Mouse (Mus musculus) hindbrain, embryonic 16.5 days (tissue): ENCODE results near the gene Smarcd2. TPM values are rescaled to one million over a fixed set of nuclear protein-coding genes. Genes with fewer than 3 reads are reported as not detected.
A peak's percentile ranks its signal among the peaks of the same experiment; 100 is the strongest.

Experiments
- ATAC-seq: fragments of 200-750 bp; cut with Nextera tagmentation; 2 replicates; pipeline ENCODE4 v1.8.0; 2017; ENCODE audit warnings: moderate TSS enrichment, moderate library complexity
- H3K27ac ChIP-seq: fragments of 300-500 bp; sonication (generic); 2 replicates; pipeline ENCODE4 v1.5.1; 2014; ENCODE audit warnings: low read depth, mild to moderate bottlenecking, control low read depth, low read length, moderate library complexity
- H3K27me3 ChIP-seq: fragments of 300-500 bp; sonication (generic); replicated peaks from 2 replicates; pipeline ENCODE4 v1.6.1; 2014; ENCODE audit warnings: low read length; ENCODE audit not compliant: control insufficient read depth, insufficient read depth
- H3K36me3 ChIP-seq: fragments of 300-500 bp; sonication (generic); 2 replicates; pipeline ENCODE4 v1.6.1; 2014; ENCODE audit warnings: mild to moderate bottlenecking, low read length, moderate library complexity, mixed read lengths; ENCODE audit not compliant: control insufficient read depth, insufficient read depth
- H3K4me1 ChIP-seq: fragments of 300-500 bp; sonication (generic); 2 replicates; pipeline ENCODE4 v1.6.1; 2014; ENCODE audit warnings: low read depth, low read length; ENCODE audit not compliant: control insufficient read depth, insufficient read depth
- H3K4me2 ChIP-seq: fragments of 300-500 bp; sonication (generic); 2 replicates; pipeline ENCODE4 v1.6.1; 2014; ENCODE audit warnings: mild to moderate bottlenecking, low read length, control low read depth, moderate library complexity
- H3K4me3 ChIP-seq: fragments of 300-500 bp; sonication (generic); 2 replicates; pipeline ENCODE4 v1.5.1; 2014; ENCODE audit warnings: mild to moderate bottlenecking, low read length, control low read depth, moderate library complexity
- H3K9ac ChIP-seq: fragments of 300-500 bp; sonication (generic); 2 replicates; pipeline ENCODE4 v1.6.1; 2014; ENCODE audit warnings: low read depth, mild to moderate bottlenecking, control low read depth, low read length, moderate library complexity
- H3K9me3 ChIP-seq: fragments of 300-500 bp; sonication (generic); 2 replicates; pipeline ENCODE4 v1.6.1; 2014; ENCODE audit warnings: mild to moderate bottlenecking, low read length, moderate library complexity; ENCODE audit not compliant: control insufficient read depth
- WGBS: fragments of 180-500 bp; shearing (Covaris S2); extraction: QIAGEN DNeasy Blood & Tissue Kit; methylation state at CpG from one replicate; pipeline ENCODE4 v1.1.7; 2014; 5-methylcytosine and 5-hydroxymethylcytosine counted together
- polyA plus RNA-seq: library from polyadenylated mRNA; unstranded; fragments of >200 nt; fragmentation: Nextera tagmentation; extraction: Ambion mirVana; gene quantifications from 2 replicates; pipeline ENCODE4 v1.2.1, GENCODE M21; 2015

Smarcd2 gene
- polyA plus RNA-seq, 1 experiment from 2014 or later = 9.6 TPM

DNA sequence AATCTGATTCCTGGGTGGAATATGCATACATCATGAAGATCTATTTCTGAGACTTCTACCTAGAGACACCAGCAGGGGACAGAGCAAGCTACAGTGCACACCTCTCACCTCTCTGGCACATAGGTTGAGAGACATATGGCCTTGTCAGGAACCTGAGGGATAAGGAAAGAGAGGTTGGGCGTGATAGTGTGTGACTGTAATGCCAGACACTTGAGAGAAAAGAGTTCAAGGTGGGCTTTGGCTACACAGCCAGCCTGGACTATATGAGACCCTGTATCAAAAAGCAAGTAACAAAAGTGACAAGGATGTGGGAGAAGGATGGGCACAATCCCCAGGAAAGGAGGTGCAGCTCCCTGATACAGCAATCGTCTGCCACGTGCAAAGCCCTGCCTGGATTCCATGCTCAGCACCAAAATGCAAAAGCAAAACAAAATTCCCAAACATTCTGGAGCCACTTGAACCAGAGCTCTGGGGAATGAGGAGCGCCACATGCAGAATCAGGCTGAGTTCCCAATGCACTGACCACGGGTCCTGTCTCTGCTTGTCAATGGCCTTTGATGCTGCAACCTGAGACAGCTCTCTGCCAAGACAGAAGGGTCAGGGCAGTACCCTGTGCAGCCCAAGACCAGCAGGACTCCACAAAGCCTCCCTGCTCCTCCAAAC is 1.5 kb downstream of the Smarcd2 start:
- Histone ChIP-seq H3K36me3 (peaks cover 5% of the 10 kb centered on the region), H3K4me3 (peak overlapping the region; percentile 95), H3K27ac (peak overlapping the region; percentile 41; the same call in 1 of the 2 replicates), H3K9me3 (no peaks in the 10 kb centered on the region), H3K9ac (peak overlapping the region; percentile 95), H3K4me1 (peaks cover 25% of the 10 kb centered on the region), H3K27me3 (no peaks in the 10 kb centered on the region), H3K4me2 (peak overlapping the region; percentile 85)
- WGBS = 43% methylated on average over 5 of the region's 5 CpGs
- ATAC-seq = no peak

DNA sequence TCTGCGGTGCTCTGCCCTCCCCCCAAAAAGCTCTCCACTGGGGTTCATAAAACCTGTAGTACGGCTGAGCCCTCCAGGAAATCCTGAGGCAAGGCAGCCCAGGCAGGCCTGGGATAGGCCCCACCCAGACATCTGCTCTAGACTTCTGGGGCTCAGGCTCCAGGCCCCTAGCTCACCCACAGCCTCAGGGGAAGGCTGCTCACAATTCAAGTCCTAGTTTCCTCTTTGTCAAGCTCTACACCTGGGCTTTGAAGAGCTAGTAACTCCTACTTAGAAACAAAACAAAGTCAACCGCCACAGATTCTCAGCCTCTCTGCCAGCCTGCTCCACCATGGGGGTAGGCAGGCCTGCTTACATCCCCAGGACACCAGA is 3.7 kb downstream of the Smarcd2 start:
- WGBS = 33% methylated on average over 3 of the region's 3 CpGs
- H3K9ac ChIP-seq = peak overlapping the region; percentile 41
- H3K4me1 ChIP-seq = peaks cover 23% of the 10 kb centered on the region

GRCm38 (mm10) chr11:106268326-106269059 is 4.3 kb downstream of the Smarcd2 start:
- Histone ChIP-seq H3K4me2 (peak overlapping the region; percentile 31; the same call in 1 of the 2 replicates), H3K9ac (peak overlapping the region; percentile 41)
- 36% methylated on average over 8 of the region's 8 CpGs for WGBS

More for the DNA sequence above, 3.7 kb downstream of the Smarcd2 start:
- Histone ChIP-seq H3K4me2 (peak overlapping the region; percentile 31; the same call in 1 of the 2 replicates), H3K36me3 (peaks cover 27% of the 10 kb centered on the region), H3K9me3 (no peaks in the 10 kb centered on the region), H3K4me3 (no peak overlapping the region), H3K27ac (peak overlapping the region; percentile 76), H3K27me3 (no peaks in the 10 kb centered on the region)
- no peak for ATAC-seq

GRCm38 (mm10) chr11:106267871-106268270 is 4.9 kb downstream of the Smarcd2 start:
- Histone ChIP-seq H3K27me3 (no peaks in the 10 kb centered on the region), H3K36me3 (peaks cover 38% of the 10 kb centered on the region), H3K27ac (peak overlapping the region; percentile 76), H3K9ac (no peak overlapping the region), H3K9me3 (no peaks in the 10 kb centered on the region), H3K4me2 (no peak overlapping the region; the same call in 1 of the 2 replicates), H3K4me1 (peaks cover 23% of the 10 kb centered on the region), H3K4me3 (no peak overlapping the region)
- WGBS = 58% methylated on average over 5 of the region's 5 CpGs
- ATAC-seq = no peak

More at GRCm38 (mm10) chr11:106268326-106269059, 4.3 kb downstream of the Smarcd2 start:
- no peaks in the 10 kb centered on the region for H3K9me3 ChIP-seq
- no peak overlapping the region for H3K4me3 ChIP-seq
- no peak for ATAC-seq
- H3K36me3 ChIP-seq = peaks cover 32% of the 10 kb centered on the region
- H3K27me3 ChIP-seq = no peaks in the 10 kb centered on the region
- peaks cover 23% of the 10 kb centered on the region for H3K4me1 ChIP-seq
- peak overlapping the region; percentile 76 for H3K27ac ChIP-seq

DNA sequence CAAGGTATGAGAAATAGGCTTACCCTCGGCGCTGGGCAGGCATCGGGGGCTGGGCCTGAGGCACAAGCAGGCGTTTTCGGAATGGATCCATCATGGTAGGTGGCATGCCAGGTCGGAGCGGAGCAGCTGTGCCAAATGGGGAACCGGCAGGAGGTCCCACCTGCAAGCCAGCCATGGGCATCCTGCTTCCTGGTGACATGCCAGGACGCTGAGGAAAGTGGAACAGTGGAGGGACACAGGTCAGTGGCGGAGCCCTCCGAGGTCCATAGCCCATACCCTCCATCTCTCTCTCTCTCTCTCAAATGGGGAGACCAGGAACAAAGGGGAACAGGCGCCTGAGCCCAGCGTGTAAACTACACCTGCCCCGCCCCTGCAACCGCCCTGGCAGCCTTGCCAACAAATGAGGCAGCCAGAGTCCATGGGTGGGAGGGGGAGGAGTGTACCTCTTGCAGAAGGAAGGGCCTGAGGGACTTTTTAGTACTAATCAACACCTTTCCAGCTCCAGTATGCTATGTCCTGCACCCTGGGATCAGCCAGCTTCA is 5.4 kb downstream of the Smarcd2 start:
- WGBS = 61% methylated on average over 15 of the region's 15 CpGs
- Histone ChIP-seq H3K4me1 (peaks cover 23% of the 10 kb centered on the region), H3K4me2 (peak overlapping the region; percentile 17), H3K36me3 (peaks cover 43% of the 10 kb centered on the region), H3K9me3 (no peaks in the 10 kb centered on the region), H3K27ac (peak overlapping the region; percentile 35; the same call in 1 of the 2 replicates), H3K9ac (no peak overlapping the region), H3K4me3 (0 out of 2 replicates have a peak overlapping the region, but pooled peaks have one; percentile 2), H3K27me3 (no peaks in the 10 kb centered on the region)
- ATAC-seq = no peak

- no peaks in the 10 kb centered on the region for H3K9me3 ChIP-seq
- no peak overlapping the region for H3K9ac ChIP-seq
- H3K4me3 ChIP-seq = no peak overlapping the region
- H3K4me1 ChIP-seq = peaks cover 20% of the 10 kb centered on the region
- H3K4me2 ChIP-seq = no peak overlapping the region
- 92% methylated on average over 10 of the region's 10 CpGs for WGBS
- ATAC-seq = no peak
- peaks cover 47% of the 10 kb centered on the region for H3K36me3 ChIP-seq
- H3K27me3 ChIP-seq = no peaks in the 10 kb centered on the region
- H3K27ac ChIP-seq = no peak overlapping the region
These were observed 6.3 kb downstream of the Smarcd2 start for GRCm38 (mm10) chr11:106266431-106266830.

DNA sequence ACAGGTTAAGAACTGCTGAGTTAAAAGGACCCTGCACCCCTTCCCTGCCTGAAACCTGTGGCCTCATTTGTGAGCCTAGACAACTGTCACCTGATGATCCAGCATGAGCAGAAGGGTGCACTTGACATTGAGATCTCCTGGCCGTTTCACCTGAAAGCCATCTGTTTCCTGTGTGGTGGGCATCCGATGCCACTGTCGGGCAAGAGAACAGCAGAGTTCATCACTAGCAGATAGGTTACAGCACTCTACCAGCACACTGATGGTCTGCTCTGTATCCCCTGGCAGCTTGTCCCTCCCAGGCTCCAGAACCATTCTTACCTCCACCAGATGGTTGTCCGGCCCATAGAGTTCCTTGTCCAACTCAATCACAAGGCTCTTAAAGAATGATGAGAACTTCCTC is 7.2 kb downstream of the Smarcd2 start:
- ATAC-seq = no peak
- Histone ChIP-seq H3K4me3 (no peak overlapping the region), H3K27ac (no peak overlapping the region), H3K36me3 (peaks cover 49% of the 10 kb centered on the region), H3K9ac (no peak overlapping the region), H3K4me2 (no peak overlapping the region), H3K9me3 (no peaks in the 10 kb centered on the region), H3K27me3 (no peaks in the 10 kb centered on the region), H3K4me1 (peaks cover 15% of the 10 kb centered on the region)
- WGBS = 93% methylated on average over 4 of the region's 4 CpGs

GRCm38 (mm10) chr11:106264988-106265387 is 7.8 kb downstream of the Smarcd2 start:
- no peak for ATAC-seq
- peaks cover 49% of the 10 kb centered on the region for H3K36me3 ChIP-seq

DNA sequence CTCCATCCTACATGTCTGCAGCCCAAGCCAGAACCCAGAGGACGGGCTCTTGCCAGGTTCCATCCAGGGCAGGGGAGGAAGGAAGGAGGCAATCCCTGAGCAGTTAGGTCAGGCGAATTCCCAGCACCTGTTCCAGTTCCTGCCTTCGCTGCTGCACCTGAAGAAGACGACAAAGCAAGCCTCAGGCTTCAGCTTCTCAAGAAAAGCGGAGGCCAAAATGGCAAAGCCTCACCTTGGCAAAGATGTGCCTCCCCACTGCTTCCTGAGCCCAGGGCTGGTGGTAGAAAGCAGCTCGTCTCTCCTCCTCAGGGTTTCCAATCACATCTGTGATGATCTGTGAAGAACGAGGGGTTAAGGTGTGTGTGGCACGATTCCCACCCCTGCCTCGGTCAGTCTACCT is 8.8 kb downstream of the Smarcd2 start:
- no peak for ATAC-seq
- Histone ChIP-seq H3K27me3 (no peaks in the 10 kb centered on the region), H3K27ac (no peak overlapping the region), H3K9ac (no peak overlapping the region), H3K9me3 (no peaks in the 10 kb centered on the region), H3K4me2 (no peak overlapping the region), H3K4me3 (no peak overlapping the region), H3K36me3 (peaks cover 49% of the 10 kb centered on the region), H3K4me1 (peaks cover 11% of the 10 kb centered on the region)
- WGBS = 92% methylated on average over 9 of the region's 9 CpGs

More at GRCm38 (mm10) chr11:106264988-106265387, 7.8 kb downstream of the Smarcd2 start:
- WGBS = 90% methylated on average over 15 of the region's 15 CpGs
- no peak overlapping the region for H3K27ac ChIP-seq
- peaks cover 15% of the 10 kb centered on the region for H3K4me1 ChIP-seq
- no peak overlapping the region for H3K4me3 ChIP-seq
- H3K9ac ChIP-seq = no peak overlapping the region
- no peak overlapping the region for H3K4me2 ChIP-seq
- no peaks in the 10 kb centered on the region for H3K9me3 ChIP-seq
- H3K27me3 ChIP-seq = no peaks in the 10 kb centered on the region
